Mouse (Mus musculus) right cerebral cortex, adult 18-20 months (tissue): Measurements from ENCODE around the gene Myzap.
A peak's percentile ranks its signal among the peaks of the same experiment; 100 is the strongest.

Experiments
- DNase-seq: peaks from one replicate; pipeline ENCODE4 v3.0.0; 2022; ENCODE audit warnings: mixed read lengths

Gene Myzap

GRCm38 (mm10) chr9:71599861-71600260 lies 7.7 kb upstream of the Myzap start:
- DNase-seq, result no peak

- DNase-seq, result no peak
Measured at GRCm38 (mm10) chr9:71596888-71597287, 4.7 kb upstream of the Myzap start.

- DNase-seq, result no peak
Measured at GRCm38 (mm10) chr9:71592577-71593285, 571 bp upstream of the Myzap start.

- no peak for DNase-seq
Measured at GRCm38 (mm10) chr9:71591106-71591505, 1.1 kb downstream of the Myzap start.

- DNase-seq, result no peak
Measured at GRCm38 (mm10) chr9:71589771-71590170, 2.4 kb downstream of the Myzap start.

GRCm38 (mm10) chr9:71588930-71589592 lies 3.1 kb downstream of the Myzap start:
- no peak for DNase-seq

- no peak for DNase-seq
Measured at GRCm38 (mm10) chr9:71586408-71586807, 5.8 kb downstream of the Myzap start.

- DNase-seq, result no peak
Measured at GRCm38 (mm10) chr9:71582771-71583170, 9.4 kb downstream of the Myzap start.

- peak; percentile 7 for DNase-seq
Measured at GRCm38 (mm10) chr9:71578896-71579564, 13.1 kb downstream of the Myzap start.

- DNase-seq, result no peak
Measured at GRCm38 (mm10) chr9:71574440-71574839, 17.7 kb downstream of the Myzap start.

- no peak for DNase-seq
Measured at GRCm38 (mm10) chr9:71573771-71574340, 18.3 kb downstream of the Myzap start.

GRCm38 (mm10) chr9:71571150-71571633 lies 21.0 kb downstream of the Myzap start:
- peak; percentile 55 for DNase-seq

GRCm38 (mm10) chr9:71570170-71570569 lies 22.0 kb downstream of the Myzap start:
- no peak for DNase-seq

- no peak for DNase-seq
Measured at GRCm38 (mm10) chr9:71568323-71568942, 23.7 kb downstream of the Myzap start.

GRCm38 (mm10) chr9:71567391-71567790 lies 24.8 kb downstream of the Myzap start:
- no peak for DNase-seq

- no peak for DNase-seq
Measured at GRCm38 (mm10) chr9:71566763-71567162, 25.4 kb downstream of the Myzap start.

GRCm38 (mm10) chr9:71557737-71558136 lies 34.4 kb downstream of the Myzap start:
- DNase-seq, result peak; percentile 14

- DNase-seq, result no peak
Measured at GRCm38 (mm10) chr9:71554001-71554400, 38.2 kb downstream of the Myzap start.

- DNase-seq, result no peak
Measured at GRCm38 (mm10) chr9:71550176-71550575, 42.0 kb downstream of the Myzap start.

GRCm38 (mm10) chr9:71547704-71548275 lies 44.4 kb downstream of the Myzap start:
- DNase-seq, result no peak

- DNase-seq, result no peak
Measured at GRCm38 (mm10) chr9:71544831-71545230, 47.3 kb downstream of the Myzap start.

GRCm38 (mm10) chr9:71543443-71544222 lies 48.5 kb downstream of the Myzap start:
- peak; percentile 66 for DNase-seq
